Comparison of ENCODE assay signal across 29 mouse cellular contexts in genomic region chr11:118347391-118347790, GRCm38 (mm10). TPM values are rescaled to one million over a fixed set of nuclear protein-coding genes. Genes with fewer than 3 reads are reported as not detected.
A peak's percentile ranks its signal among the peaks of the same experiment; 100 is the strongest.
DNase-seq lines count a peak whose midpoint lies in the region; ATAC-seq and TF ChIP-seq lines count a peak whose summit lies in the region.
"Had no signal": no experiment of that assay in that cellular context is flagged by ENCODE, and none has a peak within 500 bp of the region (broad histone marks: within the 10 kb centered on the region; RNA-seq: fewer than 3 reads in every experiment).

No protein-coding gene starts in this region.

- 0 out of 2 replicates have a peak overlapping the region, but pooled peaks have one; percentile 28 for H3K27ac ChIP-seq in kidney, embryonic 15.5 days
- H3K27ac ChIP-seq in embryonic facial prominence, embryonic 15.5 days (replicated peaks): peak overlapping the region; percentile 39; the same call in 1 of the 2 replicates
- H3K27ac ChIP-seq in embryonic fibroblast, embryonic 13.5 days (ENCODE audit: insufficient read depth, low read length): peak overlapping the region; percentile 51
- H3K27ac ChIP-seq in stomach, embryonic 14.5 days (ENCODE audit: low read length): peak overlapping the region; percentile 15; the same call in 1 of the 2 replicates
- H3K27ac ChIP-seq: forebrain, embryonic 10.5 days; hindbrain, embryonic 14.5 days; limb, embryonic 13.5 days; liver, embryonic 12.5 days; midbrain, embryonic 12.5 days; neural tube, embryonic 13.5 days had no signal

- no peaks in the 10 kb centered on the region for H3K27me3 ChIP-seq in kidney, embryonic 15.5 days
- no peaks in the 10 kb centered on the region for H3K27me3 ChIP-seq in embryonic facial prominence, embryonic 15.5 days
- H3K27me3 ChIP-seq in stomach, embryonic 14.5 days (ENCODE audit: control insufficient read depth, insufficient read depth, low read length): no peaks in the 10 kb centered on the region
- H3K27me3 ChIP-seq: limb, embryonic 13.5 days; neural tube, embryonic 13.5 days had no signal

- WGBS in kidney, embryonic 15.5 days: 89% methylated on average over 2 of the region's 2 CpGs
- WGBS in embryonic facial prominence, embryonic 15.5 days: 87% methylated on average over 2 of the region's 2 CpGs
- WGBS in stomach, embryonic 14.5 days: 90% methylated on average over 2 of the region's 2 CpGs

- H3K9me3 ChIP-seq in kidney, embryonic 15.5 days (replicated peaks): no peaks in the 10 kb centered on the region
- H3K9me3 ChIP-seq in embryonic facial prominence, embryonic 15.5 days (replicated peaks): no peaks in the 10 kb centered on the region
- no peaks in the 10 kb centered on the region for H3K9me3 ChIP-seq in stomach, embryonic 14.5 days (ENCODE audit: control insufficient read depth, low read depth, low read length)
- H3K9me3 ChIP-seq: forebrain, embryonic 10.5 days; heart, embryonic 10.5 days; limb, embryonic 13.5 days; liver, embryonic 12.5 days; megakaryocyte, embryonic 14.5 days; midbrain, embryonic 12.5 days; neural tube, embryonic 13.5 days had no signal

- no peak for TF ChIP-seq POLR2A in embryonic fibroblast, embryonic 13.5 days (IDR thresholded peaks at IDR 0.05; ENCODE audit: low read depth, low read length)

- H3K4me1 ChIP-seq in kidney, embryonic 15.5 days: peaks cover 75% of the 10 kb centered on the region
- peaks cover 76% of the 10 kb centered on the region for H3K4me1 ChIP-seq in embryonic facial prominence, embryonic 15.5 days
- H3K4me1 ChIP-seq in embryonic fibroblast, embryonic 13.5 days (ENCODE audit: control insufficient read depth, insufficient read depth, low read length): peaks cover 71% of the 10 kb centered on the region
- peaks cover 38% of the 10 kb centered on the region; the same call in 1 of the 2 replicates for H3K4me1 ChIP-seq in stomach, embryonic 14.5 days (ENCODE audit: control insufficient read depth, insufficient read depth, low read length)

- H3K9ac ChIP-seq in kidney, embryonic 15.5 days: no peak overlapping the region
- H3K9ac ChIP-seq in embryonic facial prominence, embryonic 15.5 days: no peak overlapping the region
- no peak overlapping the region for H3K9ac ChIP-seq in stomach, embryonic 14.5 days (replicated peaks; ENCODE audit: low read depth, low read length)
- H3K9ac ChIP-seq: forebrain, postnatal 0 days; hindbrain, embryonic 14.5 days; limb, embryonic 13.5 days; liver, embryonic 12.5 days; liver, postnatal 0 days; midbrain, embryonic 12.5 days; neural tube, embryonic 13.5 days had no signal

- H3K36me3 ChIP-seq in kidney, embryonic 15.5 days: 0 out of 2 replicates have a peak, but pooled peaks cover 3% of the 10 kb centered on the region
- 0 out of 2 replicates have a peak, but pooled peaks cover 4% of the 10 kb centered on the region for H3K36me3 ChIP-seq in embryonic facial prominence, embryonic 15.5 days
- 0 out of 2 replicates have a peak, but pooled peaks cover 3% of the 10 kb centered on the region for H3K36me3 ChIP-seq in stomach, embryonic 14.5 days (ENCODE audit: control insufficient read depth, insufficient read depth, low read length)
- H3K36me3 ChIP-seq: liver, embryonic 12.5 days; midbrain, embryonic 12.5 days; neural tube, embryonic 13.5 days had no signal

- TF ChIP-seq CTCF in embryonic fibroblast, embryonic 13.5 days (IDR thresholded peaks at IDR 0.05; ENCODE audit: borderline replicate concordance, insufficient read depth, low read length): no peak

- no peak overlapping the region for H3K4me2 ChIP-seq in kidney, embryonic 15.5 days
- H3K4me2 ChIP-seq in embryonic facial prominence, embryonic 15.5 days (replicated peaks): no peak overlapping the region
- no peak overlapping the region for H3K4me2 ChIP-seq in stomach, embryonic 14.5 days (replicated peaks; ENCODE audit: low read depth, low read length)
- H3K4me2 ChIP-seq: hindbrain, embryonic 14.5 days; limb, embryonic 13.5 days; liver, embryonic 12.5 days; midbrain, embryonic 12.5 days; neural tube, embryonic 13.5 days had no signal

- DNase-seq in kidney, postnatal 14 days: no peak
- no peak for DNase-seq in layer of hippocampus, postnatal 36 days
- no peak for DNase-seq in yolk sac, embryonic 10.5 days (ENCODE audit: low spot score)
- DNase-seq: adrenal gland, postnatal 36 days; B cell, adult 2 months; cerebellum, adult 18-20 months; cerebellum, postnatal 14 days; forebrain, postnatal 0 days; gastrocnemius, postnatal 10 days; heart, adult 11 months; heart, postnatal 4 days; kidney, postnatal 4 days; liver, postnatal 0 days; lung, postnatal 4 days; right cerebral cortex, postnatal 4 days had no signal

- no peak overlapping the region for H3K4me3 ChIP-seq in kidney, embryonic 15.5 days (replicated peaks)
- H3K4me3 ChIP-seq in embryonic facial prominence, embryonic 15.5 days (replicated peaks): no peak overlapping the region
- no peak overlapping the region for H3K4me3 ChIP-seq in embryonic fibroblast, embryonic 13.5 days (ENCODE audit: insufficient read depth, low read length)
- H3K4me3 ChIP-seq in stomach, embryonic 14.5 days (ENCODE audit: low read depth, low read length): no peak overlapping the region
- H3K4me3 ChIP-seq: forebrain, embryonic 10.5 days; heart, embryonic 10.5 days; limb, embryonic 13.5 days; liver, embryonic 12.5 days; megakaryocyte, embryonic 14.5 days; midbrain, embryonic 12.5 days; neural tube, embryonic 13.5 days had no signal

- ATAC-seq in kidney, embryonic 15.5 days (replicated peaks; ENCODE audit: low FRiP score): no peak
- ATAC-seq in embryonic facial prominence, embryonic 15.5 days (ENCODE audit: insufficient number of reproducible peaks, low FRiP score, low TSS enrichment, low read depth): no peak
- no peak for ATAC-seq in stomach, embryonic 14.5 days (ENCODE audit: insufficient number of reproducible peaks, insufficient read depth, low FRiP score, low read depth)
- ATAC-seq: intestine, postnatal 0 days; liver, embryonic 12.5 days; liver, postnatal 0 days had no signal

RNA-seq across cellular contexts. Expression of gene Cep295nl, which starts 5.1 kb away (rescaled TPM):
- 0.44 and 0.80 TPM in 2 replicates for polyA plus RNA-seq in kidney, embryonic 15.5 days (2015; fragmentation: Nextera tagmentation; extraction: Ambion mirVana)
- polyA plus RNA-seq in embryonic facial prominence, embryonic 15.5 days (2015; fragmentation: Nextera tagmentation; extraction: Ambion mirVana): 0.59 and 0.64 TPM in 2 replicates
- polyA plus RNA-seq in embryonic fibroblast, embryonic 13.5 days (2011; ENCODE audit: insufficient read length, low read depth, missing spikeins): 5.2 and 6.1 TPM in 2 replicates
- polyA plus RNA-seq in stomach, embryonic 14.5 days (2014; fragmentation: Nextera tagmentation; extraction: Ambion mirVana): 0.62 TPM in 1 of 2 replicates, not detected in the other
- total RNA-seq in layer of hippocampus, postnatal 36 days (2021): 1 to 10 TPM; 1.2 to 1.4 TPM
- polyA plus RNA-seq: hindbrain, embryonic 14.5 days; spleen, adult 2 months had no signal

RNA-seq across cellular contexts. Expression of gene Timp2, which starts 8.1 kb away (rescaled TPM):
- 84.4 and 87.7 TPM in 2 replicates for polyA plus RNA-seq in kidney, embryonic 15.5 days (2015; fragmentation: Nextera tagmentation; extraction: Ambion mirVana)
- polyA plus RNA-seq in embryonic facial prominence, embryonic 15.5 days (2015; fragmentation: Nextera tagmentation; extraction: Ambion mirVana): 163 and 170 TPM in 2 replicates
- 967 and 1,083 TPM in 2 replicates for polyA plus RNA-seq in embryonic fibroblast, embryonic 13.5 days (2011; ENCODE audit: insufficient read length, low read depth, missing spikeins)
- polyA plus RNA-seq in stomach, embryonic 14.5 days (2014; fragmentation: Nextera tagmentation; extraction: Ambion mirVana): 101 and 109 TPM in 2 replicates
- total RNA-seq in layer of hippocampus, postnatal 36 days (2021): 100 to 1,000 TPM; 187 to 191 TPM

RNA-seq across cellular contexts. Expression of gene Lgals3bp, which starts 54.5 kb away (rescaled TPM):
- polyA plus RNA-seq in kidney, embryonic 15.5 days (2015; fragmentation: Nextera tagmentation; extraction: Ambion mirVana): 13.6 and 18.2 TPM in 2 replicates
- 15.6 and 19.8 TPM in 2 replicates for polyA plus RNA-seq in embryonic facial prominence, embryonic 15.5 days (2015; fragmentation: Nextera tagmentation; extraction: Ambion mirVana)
- polyA plus RNA-seq in embryonic fibroblast, embryonic 13.5 days (2011; ENCODE audit: insufficient read length, low read depth, missing spikeins): 116 and 144 TPM in 2 replicates
- polyA plus RNA-seq in stomach, embryonic 14.5 days (2014; fragmentation: Nextera tagmentation; extraction: Ambion mirVana): 39.0 and 39.2 TPM in 2 replicates
- total RNA-seq in layer of hippocampus, postnatal 36 days (2021): 10 to 100 TPM; 17.1 to 17.3 TPM

RNA-seq across cellular contexts. Expression of gene Usp36, which starts 57.3 kb away (rescaled TPM):
- polyA plus RNA-seq in kidney, embryonic 15.5 days (2015; fragmentation: Nextera tagmentation; extraction: Ambion mirVana): 21.8 and 24.2 TPM in 2 replicates
- 23.2 and 25.4 TPM in 2 replicates for polyA plus RNA-seq in embryonic facial prominence, embryonic 15.5 days (2015; fragmentation: Nextera tagmentation; extraction: Ambion mirVana)
- polyA plus RNA-seq in embryonic fibroblast, embryonic 13.5 days (2011; ENCODE audit: insufficient read length, low read depth, missing spikeins): 19.4 and 21.6 TPM in 2 replicates
- 17.5 and 19.1 TPM in 2 replicates for polyA plus RNA-seq in stomach, embryonic 14.5 days (2014; fragmentation: Nextera tagmentation; extraction: Ambion mirVana)
- 10 to 100 TPM; 22.5 to 25.5 TPM for total RNA-seq in layer of hippocampus, postnatal 36 days (2021)
